Mouse (Mus musculus) mammary gland, adult 2 months (tissue): ENCODE data around the gene Olfr133. TPM values are rescaled to one million over a fixed set of nuclear protein-coding genes. Genes with fewer than 3 reads are reported as not detected.

ENCODE experiments used
- polyA plus RNA-seq: library from polyadenylated mRNA; depleted of rRNA; stranded (reverse); fragments of >200 nt; gene quantifications from 2 replicates; pipeline ENCODE4 v1.2.3, GENCODE M21; 2012; ENCODE audit warnings: low replicate concordance; rRNA removed

Olfr133 gene
- not detected in 2 replicates for polyA plus RNA-seq

GRCm38 (mm10) chr17:38144981-38145380 lies at the start of gene Olfr133:
Olfr133 (plus strand) TSS chr17:38145281.

DNA sequence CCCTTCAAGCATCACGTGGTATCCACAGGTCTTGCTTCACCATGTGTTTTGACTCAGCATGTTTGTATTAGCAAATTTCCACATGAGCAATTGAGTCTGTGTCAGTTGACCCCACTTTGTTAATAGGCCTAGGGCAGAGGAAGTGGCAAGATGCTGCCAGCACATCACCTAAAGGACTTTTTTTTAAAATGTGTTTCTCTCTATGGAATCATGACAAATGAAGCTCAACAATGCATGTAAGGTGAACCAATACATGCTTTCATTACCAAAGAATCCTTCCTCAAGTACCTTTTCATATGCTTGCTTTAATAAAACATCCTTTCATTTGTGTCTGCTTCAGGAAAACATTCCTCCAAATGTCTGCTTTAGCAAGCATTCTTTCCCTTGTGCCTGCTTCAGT lies 10.7 kb upstream of the Olfr133 start, which contains the start of gene Olfr132:
Gene Olfr132 (minus strand): TSS at position 101 of the 400 bp plus-strand sequence.

DNA sequence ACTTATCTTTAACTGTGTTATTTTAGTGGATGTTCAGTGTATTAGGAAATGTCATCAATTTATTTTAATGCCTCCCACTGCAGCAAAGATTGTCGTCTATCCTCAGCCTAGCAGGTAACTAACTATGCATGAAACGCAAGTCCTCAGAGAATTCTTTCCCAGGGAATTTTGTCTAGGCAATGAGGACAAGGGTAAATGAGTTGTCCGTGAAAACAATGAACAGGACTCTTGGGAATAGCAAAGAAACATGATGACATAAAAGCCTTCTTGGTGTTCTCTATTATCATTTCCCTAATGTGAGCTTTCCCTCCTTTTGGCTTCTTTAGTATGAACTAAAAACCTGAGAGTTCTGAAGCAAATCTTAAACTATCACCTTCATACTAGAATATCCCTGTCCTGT lies 26.0 kb downstream of the Olfr133 start, which contains the start of gene Olfr134:
Gene Olfr134 (plus strand): TSS at position 301 of the 400 bp plus-strand sequence.

Other genes starting within 250 kb of the Olfr133 start
- gene Olfr127, start 244.8 kb upstream of the Olfr133 start, polyA plus RNA-seq: not detected in 2 replicates
- gene Olfr128, start 224.7 kb upstream of the Olfr133 start, polyA plus RNA-seq: not detected in 2 replicates
- not detected in 2 replicates for gene Olfr761, start 192.2 kb upstream of the Olfr133 start, polyA plus RNA-seq
- not detected in 2 replicates for gene Olfr129, start 85.2 kb upstream of the Olfr133 start, polyA plus RNA-seq
- gene Olfr130, start 81.4 kb upstream of the Olfr133 start, polyA plus RNA-seq: not detected in 2 replicates
- gene Olfr131, start 56.6 kb upstream of the Olfr133 start, polyA plus RNA-seq: not detected in 2 replicates
- not detected in 2 replicates for gene Olfr132, start 10.8 kb upstream of the Olfr133 start, polyA plus RNA-seq
- not detected in 2 replicates for gene Olfr134, start 26.1 kb downstream of the Olfr133 start, polyA plus RNA-seq
- gene Olfr135, start 59.1 kb downstream of the Olfr133 start, polyA plus RNA-seq: not detected in 2 replicates
- gene Olfr138, start 115.8 kb downstream of the Olfr133 start, polyA plus RNA-seq: not detected in 2 replicates
- gene Olfr137, start 162.3 kb downstream of the Olfr133 start, polyA plus RNA-seq: not detected in 2 replicates
- not detected in 2 replicates for gene Olfr136, start 184.6 kb downstream of the Olfr133 start, polyA plus RNA-seq